Mouse (Mus musculus) G1E (cell line): ENCODE data around the gene Pp2d1. TPM values are rescaled to one million over a fixed set of nuclear protein-coding genes. Genes with fewer than 3 reads are reported as not detected.

Source experiments
- ATAC-seq: 2 replicates; pipeline ENCODE4 v1.8.0; 2016; ENCODE audit warnings: mild to moderate bottlenecking; ENCODE audit not compliant: insufficient number of reproducible peaks, poor library complexity, low FRiP score, severe bottlenecking; ENCODE audit errors: extremely low read depth
- DNase-seq: peaks from one replicate; pipeline ENCODE4 v3.0.0; 2012; ENCODE audit warnings: low spot score
- H3K27me3 ChIP-seq: 2 replicates; pipeline ENCODE4 v1.6.1; 2012; ENCODE audit warnings: mild to moderate bottlenecking, low read length, inconsistent platforms; ENCODE audit not compliant: insufficient read depth
- H3K36me3 ChIP-seq: replicated peaks from 2 replicates; pipeline ENCODE3; 2012; ENCODE audit warnings: mild to moderate bottlenecking, inconsistent platforms
- H3K4me1 ChIP-seq: 2 replicates; pipeline ENCODE4 v1.6.1; 2012; ENCODE audit warnings: low read depth, low read length, inconsistent platforms, mixed read lengths; ENCODE audit not compliant: insufficient read depth
- H3K4me3 ChIP-seq: 2 replicates; pipeline ENCODE4 v1.5.1; 2012; ENCODE audit warnings: low read depth, mild to moderate bottlenecking, inconsistent platforms, low read length, moderate library complexity, mixed read lengths
- H3K9me3 ChIP-seq: replicated peaks from 2 replicates; pipeline ENCODE4 v1.6.1; 2012; ENCODE audit warnings: inconsistent platforms
- CTCF ChIP-seq: IDR thresholded peaks from 2 replicates; pipeline ENCODE4 v1.5.1; 2012; ENCODE audit warnings: low read depth, low read length, inconsistent platforms, mixed read lengths
- GATA1 ChIP-seq: IDR thresholded peaks from 2 replicates; pipeline ENCODE4 v1.6.1; 2012; ENCODE audit warnings: borderline replicate concordance, low read length, inconsistent platforms, mixed read lengths
- GATA2 ChIP-seq: IDR thresholded peaks from 2 replicates; pipeline ENCODE4 v1.6.1; 2012; ENCODE audit warnings: low read depth, low read length, inconsistent platforms, borderline replicate concordance
- POLR2AphosphoS5 ChIP-seq: IDR thresholded peaks from 2 replicates; pipeline ENCODE4 v1.6.1; 2012; ENCODE audit warnings: low read depth, low read length, inconsistent platforms; ENCODE audit not compliant: insufficient replicate concordance
- TAL1 ChIP-seq: conservative IDR thresholded peaks from 2 replicates; pipeline ENCODE4 v1.6.1; 2012; ENCODE audit warnings: low read depth, low read length, inconsistent platforms, mixed read lengths
- polyA plus RNA-seq: library from polyadenylated mRNA; stranded (reverse); fragments of >175 nt; gene quantifications from 2 replicates; pipeline ENCODE4 v1.2.3, GENCODE M21; 2012
- total RNA-seq, 2 experiments: library from RNA; stranded (forward) in 1 of 2; stranded (reverse) in 1 of 2; fragments of 200-1000 nt in 1 of 2; fragments of >200 nt in 1 of 2; fragmentation: Nextera tagmentation in 1 of 2; gene quantifications; 2 replicates each; pipeline ENCODE4 v1.2.3; 2014 to 2017

Gene Pp2d1
- total and polyA plus RNA-seq, 3 experiments, result 0.11 TPM; not detected in 2

DNA sequence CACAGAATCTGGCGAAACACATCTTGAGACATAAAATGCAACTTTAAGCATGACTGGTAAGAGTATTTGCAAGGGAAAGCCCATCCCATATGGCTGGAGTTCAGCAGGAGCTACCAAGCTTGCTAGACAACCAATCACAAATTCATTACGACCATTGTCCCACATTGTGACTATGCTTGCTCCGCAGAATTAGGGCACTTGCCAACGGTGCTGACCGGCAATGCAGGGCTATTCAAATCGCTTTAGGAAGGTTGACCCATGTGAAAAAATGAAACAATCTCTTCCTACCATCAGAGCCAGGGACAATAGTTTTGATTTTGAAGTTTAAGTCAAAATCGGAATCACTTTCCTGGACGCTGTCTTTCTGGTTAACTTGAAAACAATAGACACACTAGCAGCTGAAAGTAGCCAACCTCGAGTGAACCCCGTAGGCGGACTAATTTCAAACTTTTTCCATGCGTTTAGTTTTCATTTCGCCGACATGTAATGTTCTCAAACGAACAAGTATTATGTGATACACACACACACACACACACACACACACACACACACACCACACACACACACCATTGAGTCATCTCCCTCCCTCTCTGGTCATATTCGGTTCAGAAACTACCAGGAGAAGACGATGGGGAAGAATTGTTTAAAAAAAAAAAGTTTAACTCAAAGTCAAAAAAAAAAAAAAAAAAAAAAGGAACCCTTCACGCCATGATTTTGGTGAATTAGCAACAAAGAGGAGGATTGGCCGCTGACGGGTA is 27.1 kb upstream of the Pp2d1 start, which contains the start of gene Kat2b:
Gene Kat2b (plus strand): TSS at position 701 of the 758 bp plus-strand sequence.
- Histone ChIP-seq H3K27me3 (no peaks in the 10 kb centered on the region), H3K9me3 (no peaks in the 10 kb centered on the region), H3K4me3 (peak within 1 kb of the TSS; percentile 94), H3K4me1 (peaks cover 37% of the 10 kb centered on the region), H3K36me3 (no peaks in the 10 kb centered on the region)
- no peak for TF ChIP-seq CTCF
- no peak for TF ChIP-seq TAL1
- TF ChIP-seq POLR2AphosphoS5, result no peak
- TF ChIP-seq GATA1, result no peak
- TF ChIP-seq GATA2, result no peak
- no peak for ATAC-seq
- DNase-seq, result no peak

GRCm38 (mm10) chr17:53564837-53565236 is 25.6 kb upstream of the Pp2d1 start:
- Histone ChIP-seq H3K4me3 (no peak overlapping the region), H3K4me1 (peaks cover 27% of the 10 kb centered on the region), H3K36me3 (no peaks in the 10 kb centered on the region), H3K27me3 (no peaks in the 10 kb centered on the region), H3K9me3 (no peaks in the 10 kb centered on the region)
- no peak for DNase-seq
- ATAC-seq, result no peak
- TF ChIP-seq GATA2 (no peak), TAL1 (no peak), GATA1 (no peak), CTCF (no peak), POLR2AphosphoS5 (no peak)

DNA sequence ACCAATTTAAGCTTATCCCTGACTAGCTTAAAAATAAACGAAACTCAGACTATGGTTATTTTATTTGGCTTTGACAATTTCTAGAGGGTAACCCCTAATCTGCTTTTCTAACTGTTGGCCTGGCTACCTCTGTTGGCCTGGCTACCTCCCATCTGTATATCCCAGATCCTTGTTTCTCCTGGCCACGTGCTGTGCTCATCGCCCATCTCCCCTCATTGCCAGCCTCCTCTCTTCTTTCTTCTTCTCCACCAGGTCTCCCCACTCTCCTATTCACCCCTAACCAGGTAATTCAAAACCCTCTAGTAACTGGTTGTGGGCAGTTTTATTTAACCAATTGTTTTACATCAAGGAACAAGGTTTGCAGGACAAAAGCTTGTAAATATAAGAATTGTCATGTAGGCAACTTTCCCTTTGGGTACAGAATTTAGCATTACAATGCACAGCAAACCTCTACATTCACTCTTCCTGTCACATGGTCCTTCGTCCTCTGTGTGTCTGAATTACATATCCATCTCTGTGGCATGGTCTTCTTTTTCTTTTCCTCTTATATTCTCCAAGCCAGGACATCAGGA is 22.3 kb upstream of the Pp2d1 start:
- ATAC-seq (no peak), DNase-seq (no peak)
- H3K9me3 ChIP-seq, result no peaks in the 10 kb centered on the region
- peaks cover 7% of the 10 kb centered on the region for H3K4me1 ChIP-seq
- H3K4me3 ChIP-seq, result no peak overlapping the region
- no peaks in the 10 kb centered on the region for H3K36me3 ChIP-seq
- no peaks in the 10 kb centered on the region for H3K27me3 ChIP-seq
- no peak for TF ChIP-seq TAL1
- no peak for TF ChIP-seq GATA1
- TF ChIP-seq POLR2AphosphoS5, result no peak
- no peak for TF ChIP-seq CTCF
- no peak for TF ChIP-seq GATA2

GRCm38 (mm10) chr17:53559646-53560045 is 20.4 kb upstream of the Pp2d1 start:
- no peak for TF ChIP-seq TAL1
- TF ChIP-seq CTCF, result no peak
- no peaks in the 10 kb centered on the region for H3K27me3 ChIP-seq
- H3K9me3 ChIP-seq, result no peaks in the 10 kb centered on the region
- no peak overlapping the region for H3K4me3 ChIP-seq
- H3K4me1 ChIP-seq, result no peaks in the 10 kb centered on the region
- DNase-seq (no peak), ATAC-seq (no peak)
- no peaks in the 10 kb centered on the region for H3K36me3 ChIP-seq

GRCm38 (mm10) chr17:53557443-53557842 is 18.2 kb upstream of the Pp2d1 start:
- H3K9me3 ChIP-seq, result no peaks in the 10 kb centered on the region

GRCm38 (mm10) chr17:53554813-53555212 is 15.6 kb upstream of the Pp2d1 start:
- DNase-seq, result no peak
- H3K9me3 ChIP-seq, result peaks cover 5% of the 10 kb centered on the region
- no peak for ATAC-seq
- no peak overlapping the region for H3K4me3 ChIP-seq
- H3K27me3 ChIP-seq, result no peaks in the 10 kb centered on the region
- H3K36me3 ChIP-seq, result no peaks in the 10 kb centered on the region
- TF ChIP-seq CTCF, result no peak
- no peak for TF ChIP-seq GATA2
- no peak for TF ChIP-seq POLR2AphosphoS5
- no peak for TF ChIP-seq GATA1
- H3K4me1 ChIP-seq, result no peaks in the 10 kb centered on the region

More at GRCm38 (mm10) chr17:53557443-53557842, 18.2 kb upstream of the Pp2d1 start:
- DNase-seq (no peak), ATAC-seq (no peak)
- Histone ChIP-seq H3K4me1 (no peaks in the 10 kb centered on the region), H3K36me3 (no peaks in the 10 kb centered on the region), H3K27me3 (no peaks in the 10 kb centered on the region), H3K4me3 (no peak overlapping the region)
- TF ChIP-seq GATA1, result no peak
- no peak for TF ChIP-seq CTCF
- no peak for TF ChIP-seq TAL1
- no peak for TF ChIP-seq POLR2AphosphoS5
- no peak for TF ChIP-seq GATA2

DNA sequence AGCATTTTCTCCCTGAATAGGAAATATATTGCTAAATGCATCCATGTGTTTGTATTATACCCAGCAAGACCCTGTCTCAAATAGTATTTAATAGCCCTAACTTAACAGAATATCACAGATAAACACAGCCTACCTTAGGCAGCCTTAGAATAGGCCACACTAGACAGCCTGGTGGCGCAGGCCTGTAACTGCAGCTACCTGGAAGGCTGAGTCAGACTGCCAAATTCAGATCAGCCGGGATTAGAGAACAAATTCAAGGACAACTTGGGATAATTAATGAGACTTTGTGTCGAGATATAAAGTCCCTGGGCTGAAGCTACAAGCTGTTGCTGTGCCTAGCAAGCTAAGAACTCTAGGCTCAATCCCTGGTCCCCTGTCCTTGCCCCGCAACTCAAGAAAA is 14.8 kb upstream of the Pp2d1 start:
- Histone ChIP-seq H3K36me3 (no peaks in the 10 kb centered on the region), H3K4me3 (no peak overlapping the region), H3K9me3 (peaks cover 7% of the 10 kb centered on the region), H3K4me1 (no peaks in the 10 kb centered on the region), H3K27me3 (no peaks in the 10 kb centered on the region)
- ATAC-seq (peak; percentile 40; the same call in 1 of the 2 replicates), DNase-seq (no peak)
- TF ChIP-seq TAL1 (no peak), POLR2AphosphoS5 (no peak), GATA2 (no peak), CTCF (peak; percentile 34)
